Mouse (Mus musculus) limb, embryonic 14.5 days (tissue): Measurements from ENCODE around the gene Arhgef7. TPM values are rescaled to one million over a fixed set of nuclear protein-coding genes. Genes with fewer than 3 reads are reported as not detected.
A peak's percentile ranks its signal among the peaks of the same experiment; 100 is the strongest.

Experiments
- ATAC-seq: fragments of 200-750 bp; cut with Nextera tagmentation; 2 replicates; pipeline ENCODE4 v1.8.0; 2017; ENCODE audit warnings: low read depth, moderate number of reproducible peaks, moderate TSS enrichment; ENCODE audit not compliant: low FRiP score
- DNase-seq: peaks from one replicate; pipeline ENCODE4 v3.0.0-alpha.2; 2015; ENCODE audit warnings: low spot score
- H3K27ac ChIP-seq: fragments of 300-500 bp; sonication (generic); replicated peaks from 2 replicates; pipeline ENCODE4 v1.5.1; 2014; ENCODE audit warnings: low read depth, mild to moderate bottlenecking, low read length, moderate library complexity, mixed read lengths
- H3K27me3 ChIP-seq: fragments of 300-500 bp; sonication (generic); 2 replicates; pipeline ENCODE4 v1.6.1; 2014; ENCODE audit warnings: low read length, mixed read lengths; ENCODE audit not compliant: control insufficient read depth, insufficient read depth
- H3K36me3 ChIP-seq: fragments of 300-500 bp; sonication (generic); 2 replicates; pipeline ENCODE4 v1.6.1; 2014; ENCODE audit warnings: mild to moderate bottlenecking, low read length, moderate library complexity, mixed read lengths; ENCODE audit not compliant: control insufficient read depth, insufficient read depth
- H3K4me1 ChIP-seq: fragments of 300-500 bp; sonication (generic); 2 replicates; pipeline ENCODE4 v1.6.1; 2014; ENCODE audit warnings: antibody characterized with exemption, low read length, mixed read lengths; ENCODE audit not compliant: control insufficient read depth, insufficient read depth
- H3K4me2 ChIP-seq: fragments of 300-500 bp; sonication (generic); replicated peaks from 2 replicates; pipeline ENCODE4 v1.6.1; 2014; ENCODE audit warnings: low read depth, mild to moderate bottlenecking, low read length, moderate library complexity; ENCODE audit not compliant: severe bottlenecking
- H3K4me3 ChIP-seq: fragments of 300-500 bp; sonication (generic); replicated peaks from 2 replicates; pipeline ENCODE4 v1.5.1; 2014; ENCODE audit warnings: low read length
- H3K9ac ChIP-seq: fragments of 300-500 bp; sonication (generic); 2 replicates; pipeline ENCODE4 v1.6.1; 2014; ENCODE audit warnings: mild to moderate bottlenecking, low read depth, low read length, moderate library complexity; ENCODE audit not compliant: severe bottlenecking
- H3K9me3 ChIP-seq: fragments of 300-500 bp; sonication (generic); 2 replicates; pipeline ENCODE4 v1.6.1; 2016; ENCODE audit warnings: low read length; ENCODE audit not compliant: control insufficient read depth
- POLR2A ChIP-seq: fragments of 200-500 bp; IDR thresholded peaks from 2 replicates; pipeline ENCODE4 v1.8.0; 2012; ENCODE audit warnings: inconsistent platforms, mild to moderate bottlenecking, moderate library complexity, borderline replicate concordance; ENCODE audit not compliant: insufficient read depth, insufficient read length; ENCODE audit errors: extremely low read depth
- WGBS: fragments of 180-500 bp; shearing (Covaris S2); extraction: QIAGEN DNeasy Blood & Tissue Kit; methylation state at CpG from one replicate; pipeline ENCODE4 v1.1.7; 2014; 5-methylcytosine and 5-hydroxymethylcytosine counted together
- polyA plus RNA-seq, 2 experiments: library from polyadenylated mRNA; depleted of rRNA in 1 of 2; stranded (reverse) in 1 of 2; unstranded in 1 of 2; fragments of >200 nt; fragmentation: Nextera tagmentation in 1 of 2; extraction: Ambion mirVana in 1 of 2; gene quantifications; 2 replicates each; pipeline versions ENCODE4 v1.2.1 to v1.2.3; 2012 to 2014

Arhgef7 gene
- polyA plus RNA-seq, 2 experiments, result 52.6 to 54.4 TPM

- Histone ChIP-seq H3K4me3 (peak overlapping the region; percentile 12), H3K9ac (peak overlapping the region; percentile 25; the same call in 1 of the 2 replicates), H3K4me2 (peak overlapping the region; percentile 42), H3K4me1 (no peaks in the 10 kb centered on the region), H3K36me3 (no peaks in the 10 kb centered on the region), H3K27ac (no peak overlapping the region), H3K27me3 (no peaks in the 10 kb centered on the region), H3K9me3 (no peaks in the 10 kb centered on the region)
- ATAC-seq (peak; percentile 81), DNase-seq (peak; percentile 80)
- TF ChIP-seq POLR2A, result no peak
- 38% methylated on average over 26 of the region's 26 CpGs for WGBS
Measured at GRCm38 (mm10) chr8:11700060-11701032, 27.2 kb upstream of the Arhgef7 start.

- no peak for TF ChIP-seq POLR2A
- Histone ChIP-seq H3K9ac (peak within 1 kb of the TSS; percentile 25; the same call in 1 of the 2 replicates), H3K4me3 (peak within 1 kb of the TSS; percentile 12), H3K9me3 (no peaks in the 10 kb centered on the region), H3K4me1 (no peaks in the 10 kb centered on the region), H3K4me2 (peak within 1 kb of the TSS; percentile 42), H3K27me3 (no peaks in the 10 kb centered on the region), H3K27ac (no peak within 1 kb of the TSS), H3K36me3 (no peaks in the 10 kb centered on the region)
- no peak for DNase-seq
- no peak for ATAC-seq
- 70% methylated on average over 6 of the region's 6 CpGs for WGBS
Measured at GRCm38 (mm10) chr8:11701033-11701362, 26.5 kb upstream of the Arhgef7 start, which contains the start of gene 1700016D06Rik. 1700016D06Rik (minus strand) TSS chr8:11701063.

- no peak for TF ChIP-seq POLR2A
- Histone ChIP-seq H3K27me3 (no peaks in the 10 kb centered on the region), H3K4me2 (no peak overlapping the region), H3K36me3 (no peaks in the 10 kb centered on the region), H3K9ac (no peak overlapping the region; the same call in 1 of the 2 replicates), H3K27ac (no peak overlapping the region), H3K4me3 (no peak overlapping the region), H3K9me3 (no peaks in the 10 kb centered on the region), H3K4me1 (no peaks in the 10 kb centered on the region)
- ATAC-seq (no peak), DNase-seq (no peak)
- 82% methylated on average over 6 of the region's 6 CpGs for WGBS
Measured at GRCm38 (mm10) chr8:11701428-11701827, 26.1 kb upstream of the Arhgef7 start.

- no peaks in the 10 kb centered on the region for H3K4me1 ChIP-seq
- H3K36me3 ChIP-seq, result no peaks in the 10 kb centered on the region
- no peak for ATAC-seq
- H3K9ac ChIP-seq, result no peak overlapping the region
- no peak for TF ChIP-seq POLR2A
- no peaks in the 10 kb centered on the region for H3K27me3 ChIP-seq
- H3K9me3 ChIP-seq, result no peaks in the 10 kb centered on the region
- 89% methylated on average over 5 of the region's 5 CpGs for WGBS
- H3K4me2 ChIP-seq, result no peak overlapping the region
- H3K27ac ChIP-seq, result no peak overlapping the region
- DNase-seq, result no peak
- H3K4me3 ChIP-seq, result no peak overlapping the region
Measured at GRCm38 (mm10) chr8:11703789-11704188, 23.7 kb upstream of the Arhgef7 start.

DNA sequence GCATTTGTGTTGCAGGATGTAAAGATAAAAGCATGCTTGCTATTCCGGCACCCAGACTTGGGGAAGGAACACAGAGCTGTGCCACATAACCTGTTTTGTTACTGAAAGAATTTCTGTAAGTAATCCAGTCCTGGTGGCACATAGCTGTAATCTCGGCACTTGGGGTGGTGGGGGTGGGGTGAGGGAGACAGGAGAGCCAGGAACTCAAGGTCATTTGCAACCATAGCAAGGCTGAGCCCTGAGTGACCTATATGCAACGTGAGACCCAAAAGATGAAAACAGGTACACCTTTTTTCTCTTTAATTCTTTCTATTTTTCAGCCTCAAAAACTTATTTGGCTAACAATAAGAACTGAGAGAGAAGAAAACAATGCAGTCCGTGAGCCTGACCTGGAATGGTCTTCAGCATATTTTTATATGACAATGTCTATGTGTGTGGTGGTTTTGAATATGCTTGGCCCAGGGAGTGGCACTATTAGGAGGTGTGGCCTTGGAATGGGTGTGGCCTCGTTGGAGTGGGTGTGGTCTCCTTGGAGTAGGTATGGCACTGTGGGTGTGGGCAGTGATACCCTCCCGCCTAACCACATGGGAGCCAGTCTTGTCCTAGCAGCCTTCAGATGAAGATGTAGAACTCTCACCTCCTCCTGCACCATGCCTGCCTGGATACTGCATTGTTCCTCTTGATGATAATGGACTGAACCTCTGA, 22.7 kb upstream of the Arhgef7 start:
- 60% methylated on average over 6 of the region's 6 CpGs for WGBS
- no peaks in the 10 kb centered on the region for H3K4me1 ChIP-seq
- no peaks in the 10 kb centered on the region for H3K36me3 ChIP-seq
- H3K9ac ChIP-seq, result no peak overlapping the region
- no peak overlapping the region for H3K4me3 ChIP-seq
- no peaks in the 10 kb centered on the region for H3K27me3 ChIP-seq
- no peak overlapping the region for H3K27ac ChIP-seq
- no peaks in the 10 kb centered on the region for H3K9me3 ChIP-seq
- no peak for DNase-seq
- no peak for ATAC-seq
- no peak overlapping the region for H3K4me2 ChIP-seq
- no peak for TF ChIP-seq POLR2A
